Mouse (Mus musculus) testis, adult 2 months (tissue): ENCODE measurements at regions not wholly inside any gene's neighbourhood (a gene's known extent, or its start where the extent isn't known, plus 50 kb on each side); places are given as distances from the start of the nearest gene placed in this dataset.

Source experiments
- H3K27ac ChIP-seq: fragments of 200-500 bp; 2 replicates; pipeline ENCODE4 v1.5.1; 2012; ENCODE audit warnings: low read depth, low read length; ENCODE audit not compliant: control insufficient read depth, insufficient read depth
- H3K27me3 ChIP-seq: fragments of 200-500 bp; 2 replicates; pipeline ENCODE4 v1.6.1; 2012; ENCODE audit warnings: mild to moderate bottlenecking, low read length, moderate library complexity; ENCODE audit not compliant: control insufficient read depth, insufficient read depth
- H3K36me3 ChIP-seq: fragments of 200-500 bp; 2 replicates; pipeline ENCODE4 v1.6.1; 2012; ENCODE audit warnings: mild to moderate bottlenecking, low read length; ENCODE audit not compliant: control insufficient read depth, insufficient read depth
- H3K4me1 ChIP-seq: fragments of 200-500 bp; 2 replicates; pipeline ENCODE4 v1.6.1; 2012; ENCODE audit warnings: low read length; ENCODE audit not compliant: control insufficient read depth, insufficient read depth
- H3K4me3 ChIP-seq: fragments of 200-500 bp; 2 replicates; pipeline ENCODE4 v1.5.1; 2012; ENCODE audit warnings: low read depth, mild to moderate bottlenecking, low read length, moderate library complexity, mixed read lengths; ENCODE audit not compliant: control insufficient read depth
- CTCF ChIP-seq: fragments of 200-500 bp; IDR thresholded peaks from 2 replicates; pipeline ENCODE4 v1.5.1; 2012; ENCODE audit warnings: low read depth, mild to moderate bottlenecking, inconsistent platforms, low read length, moderate library complexity; ENCODE audit not compliant: control insufficient read depth, insufficient read depth, insufficient replicate concordance
- POLR2A ChIP-seq: fragments of 200-500 bp; IDR thresholded peaks from 2 replicates; pipeline ENCODE4 v1.6.1; 2012; ENCODE audit warnings: low read depth, mild to moderate bottlenecking, inconsistent platforms, low read length, moderate library complexity; ENCODE audit not compliant: control insufficient read depth

DNA sequence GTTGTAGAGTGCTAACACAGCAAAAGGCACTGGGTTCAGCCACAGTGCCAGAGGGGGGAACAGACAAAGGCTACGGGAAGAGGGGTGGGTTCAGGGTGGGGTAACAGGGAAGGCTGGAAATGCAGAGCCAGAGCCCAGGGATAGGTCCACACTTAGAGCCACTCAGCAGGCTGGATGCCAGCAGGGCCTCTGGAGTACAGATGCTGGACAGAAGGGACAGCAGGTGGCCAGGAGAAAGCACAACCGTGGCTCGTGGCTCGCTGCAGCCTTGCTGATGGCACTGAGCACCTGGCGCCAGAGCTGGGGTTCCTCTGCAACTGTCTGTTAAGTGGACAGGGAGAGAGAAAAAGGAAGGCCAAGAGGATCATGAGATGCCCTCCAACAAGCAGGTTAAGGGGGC, 174.2 kb downstream of the Mroh4 start:
- no peak for TF ChIP-seq CTCF
- TF ChIP-seq POLR2A, result no peak

DNA sequence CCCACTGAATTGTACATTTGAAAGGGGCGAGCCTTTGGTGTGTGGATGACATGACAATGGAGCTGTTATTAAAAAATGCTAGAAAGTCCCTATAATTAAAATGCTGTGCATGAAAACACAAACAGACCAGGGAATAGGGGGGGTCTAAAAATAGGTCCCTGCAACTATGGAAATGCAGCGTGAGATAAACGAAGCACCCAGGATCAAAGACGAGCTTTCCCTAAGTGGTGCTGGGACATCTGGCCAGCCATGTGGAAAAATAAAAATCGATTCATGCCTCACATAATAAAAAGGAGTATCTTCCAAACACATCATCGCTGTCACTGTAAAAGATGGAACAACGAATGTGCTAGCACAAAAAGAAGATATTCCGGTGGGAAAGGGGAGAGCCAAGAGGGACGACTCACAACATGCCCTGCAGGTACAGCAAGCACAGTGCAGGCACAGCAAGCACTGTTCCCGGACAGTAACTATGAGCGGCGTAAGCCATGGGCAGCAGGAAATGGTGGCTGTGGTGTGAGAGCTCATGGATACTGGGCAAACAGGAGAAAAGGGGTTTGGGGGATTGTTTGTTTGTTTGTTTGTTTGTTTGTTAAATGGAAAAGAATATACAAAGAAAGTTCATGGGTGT, 176.7 kb downstream of the Mroh4 start:
- no peak overlapping the region for H3K4me3 ChIP-seq
- TF ChIP-seq CTCF, result no peak
- TF ChIP-seq POLR2A, result no peak
- H3K27me3 ChIP-seq, result no peaks in the 10 kb centered on the region
- H3K4me1 ChIP-seq, result no peaks in the 10 kb centered on the region
- H3K27ac ChIP-seq, result no peak overlapping the region
- no peaks in the 10 kb centered on the region for H3K36me3 ChIP-seq

More for the DNA sequence above, 174.2 kb downstream of the Mroh4 start:
- Histone ChIP-seq H3K27ac (no peak overlapping the region), H3K27me3 (no peaks in the 10 kb centered on the region), H3K4me3 (no peak overlapping the region), H3K4me1 (no peaks in the 10 kb centered on the region), H3K36me3 (no peaks in the 10 kb centered on the region)

DNA sequence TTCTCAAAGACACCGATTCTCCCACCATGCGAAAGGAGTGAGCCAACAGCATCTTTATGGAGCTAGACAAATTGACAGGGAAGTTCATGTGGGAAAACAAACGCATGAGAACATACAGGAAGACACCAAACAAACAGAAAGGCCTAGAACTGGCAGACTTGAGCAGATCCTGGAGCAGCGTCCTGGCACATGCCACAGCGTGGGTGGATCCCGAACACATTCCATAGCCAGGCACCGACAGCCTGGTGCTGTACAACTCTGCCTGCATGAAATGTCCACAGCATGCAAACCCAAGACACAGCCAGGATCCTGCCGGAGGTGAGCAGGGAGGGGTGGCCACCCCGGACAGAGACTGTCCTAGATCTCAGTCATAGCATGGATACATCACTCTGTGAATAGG, 177.2 kb downstream of the Mroh4 start:
- TF ChIP-seq POLR2A, result no peak
- no peak for TF ChIP-seq CTCF
- no peak overlapping the region for H3K27ac ChIP-seq

DNA sequence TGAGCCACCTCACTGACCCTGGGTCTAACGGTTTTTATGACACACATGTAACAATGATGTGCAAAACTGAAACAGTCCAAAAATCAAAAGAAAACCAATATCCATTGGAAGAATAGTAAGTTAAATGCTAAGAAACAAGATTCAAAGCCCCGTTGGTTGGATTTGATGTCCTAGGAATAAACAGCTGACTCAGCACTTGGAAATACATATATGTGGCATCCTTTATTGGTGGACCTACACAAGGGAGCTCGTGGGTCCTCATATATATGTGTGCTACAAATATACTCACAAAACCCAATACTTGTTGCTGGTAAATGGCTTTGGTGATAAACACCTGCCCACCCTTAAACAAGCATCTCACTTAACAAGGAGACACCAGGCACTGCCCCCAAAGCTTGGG, 178.2 kb downstream of the Mroh4 start:
- TF ChIP-seq POLR2A, result no peak
- TF ChIP-seq CTCF, result no peak
- Histone ChIP-seq H3K36me3 (no peaks in the 10 kb centered on the region), H3K4me3 (no peak overlapping the region), H3K27me3 (no peaks in the 10 kb centered on the region), H3K27ac (no peak overlapping the region), H3K4me1 (no peaks in the 10 kb centered on the region)

More for the DNA sequence above, 177.2 kb downstream of the Mroh4 start:
- no peaks in the 10 kb centered on the region for H3K27me3 ChIP-seq
- H3K4me3 ChIP-seq, result no peak overlapping the region
- H3K4me1 ChIP-seq, result no peaks in the 10 kb centered on the region
- H3K36me3 ChIP-seq, result no peaks in the 10 kb centered on the region

DNA sequence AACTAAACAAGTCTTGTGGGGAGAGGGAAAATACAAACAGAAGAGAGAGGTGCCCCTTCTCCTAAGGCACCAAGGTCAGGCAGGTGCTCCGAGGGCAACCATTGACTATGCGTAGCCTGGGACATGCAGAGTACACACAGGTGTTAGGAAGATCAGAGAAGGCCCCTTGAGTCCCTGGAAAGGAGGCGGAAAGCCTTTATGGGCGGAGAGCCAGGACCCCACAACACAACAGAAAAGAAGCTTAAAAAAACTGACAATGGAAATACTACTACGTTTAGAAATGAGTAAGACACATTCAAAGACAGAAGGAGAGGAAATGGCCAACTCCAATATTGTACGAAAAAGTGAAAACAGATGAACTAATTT, 179.5 kb downstream of the Mroh4 start:
- TF ChIP-seq CTCF (no peak), POLR2A (no peak)
- no peaks in the 10 kb centered on the region for H3K4me1 ChIP-seq
- H3K27ac ChIP-seq, result no peak overlapping the region
- H3K4me3 ChIP-seq, result no peak overlapping the region
- H3K27me3 ChIP-seq, result no peaks in the 10 kb centered on the region
- no peaks in the 10 kb centered on the region for H3K36me3 ChIP-seq

DNA sequence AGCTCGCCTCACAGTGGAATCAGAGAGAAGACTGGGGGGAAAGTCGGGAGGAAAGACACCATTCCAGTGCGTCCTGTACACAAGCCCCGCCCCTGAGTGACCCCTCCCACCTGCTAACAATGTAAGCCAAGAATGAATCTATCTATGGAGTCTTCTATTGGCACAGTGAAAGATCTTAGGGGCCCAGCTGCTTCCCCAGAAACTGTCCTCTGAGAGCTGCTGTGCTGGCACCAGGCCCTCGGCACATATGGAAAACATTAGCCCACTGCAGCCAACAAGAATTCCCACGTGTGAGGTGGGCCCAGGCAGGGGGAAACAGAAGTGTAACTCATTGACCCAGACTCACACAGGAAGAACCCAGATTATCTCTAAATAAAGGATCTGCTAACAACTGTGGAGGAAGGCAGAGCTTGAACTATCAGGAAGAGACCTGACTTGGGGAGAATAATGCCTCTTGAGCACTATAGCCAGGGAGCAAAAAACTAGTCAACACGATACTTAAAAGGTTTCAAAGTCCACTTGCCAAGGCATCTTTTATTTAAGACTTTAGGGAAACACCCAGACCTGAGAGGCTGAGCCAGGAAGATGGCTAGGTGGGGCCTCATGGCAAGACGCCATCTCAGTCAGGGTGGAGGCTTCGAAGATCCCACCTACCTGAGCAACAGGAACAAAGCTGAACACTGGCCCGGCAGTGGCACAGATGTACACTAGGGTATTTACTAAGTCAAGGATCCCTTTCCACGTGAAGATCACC, 180.1 kb downstream of the Mroh4 start:
- H3K4me1 ChIP-seq, result no peaks in the 10 kb centered on the region
- no peaks in the 10 kb centered on the region for H3K36me3 ChIP-seq
- H3K27me3 ChIP-seq, result no peaks in the 10 kb centered on the region
- H3K27ac ChIP-seq, result no peak overlapping the region
- TF ChIP-seq POLR2A (no peak), CTCF (no peak)
- H3K4me3 ChIP-seq, result no peak overlapping the region

DNA sequence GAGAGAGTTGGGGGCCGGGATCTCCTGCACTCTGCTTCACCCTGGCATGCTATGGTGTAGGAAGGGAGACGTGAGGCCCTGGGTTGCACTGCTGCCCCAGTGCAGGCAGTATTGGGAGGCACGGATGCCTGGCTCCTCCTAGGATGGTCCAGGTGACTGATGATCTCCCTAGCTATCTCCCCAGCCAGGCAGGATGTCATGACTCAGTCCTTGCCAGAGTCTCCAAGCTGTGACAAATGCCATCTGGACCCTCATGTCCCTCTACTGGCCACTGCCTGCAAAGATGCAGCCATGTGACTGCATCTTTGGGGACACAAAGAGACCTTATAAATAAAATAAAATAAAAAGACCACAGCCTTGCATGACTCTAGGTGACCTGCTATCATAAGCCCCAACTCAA, 181.6 kb downstream of the Mroh4 start:
- no peak overlapping the region for H3K27ac ChIP-seq
- H3K4me3 ChIP-seq, result no peak overlapping the region
- no peaks in the 10 kb centered on the region for H3K4me1 ChIP-seq
- TF ChIP-seq POLR2A, result no peak
- H3K36me3 ChIP-seq, result no peaks in the 10 kb centered on the region
- no peaks in the 10 kb centered on the region for H3K27me3 ChIP-seq
